Mouse (Mus musculus): ENCODE data around the gene Olfml2a. TPM values are rescaled to one million over a fixed set of nuclear protein-coding genes. Genes with fewer than 3 reads are reported as not detected.

Olfml2a gene
- polyA plus RNA-seq, 1 experiment from 2014 or later, result 1.5 TPM

- 86% methylated on average over 7 of the region's 7 CpGs for WGBS
- ATAC-seq, result no peak
- Histone ChIP-seq H3K4me2 (replicated peaks; ENCODE audit: low read depth) (no peak overlapping the region), H3K27me3 (replicated peaks; ENCODE audit: control insufficient read depth, insufficient read depth, low read length) (no peaks in the 10 kb centered on the region), H3K9ac (ENCODE audit: low read depth, low read length) (no peak overlapping the region), H3K27ac (ENCODE audit: low read depth, low read length) (no peak overlapping the region), H3K9me3 (ENCODE audit: control insufficient read depth) (no peaks in the 10 kb centered on the region), H3K4me3 (ENCODE audit: low read depth, low read length) (no peak overlapping the region), H3K4me1 (replicated peaks; ENCODE audit: control insufficient read depth, insufficient read depth, low read length) (0 out of 2 replicates have a peak, but pooled peaks cover 8% of the 10 kb centered on the region), H3K36me3 (ENCODE audit: control insufficient read depth, insufficient read depth) (peaks cover 58% of the 10 kb centered on the region)
- TF ChIP-seq CTCF (IDR thresholded peaks at IDR 0.05; ENCODE audit: low read depth), result no peak
Measured at GRCm38 (mm10) chr2:39012768-39013279, 81.0 kb downstream of the Olfml2a start.

Other genes starting within 250 kb of the Olfml2a start
- 0.04 and 0.13 TPM in 2 replicates for gene Nr5a1, start 217.4 kb upstream of the Olfml2a start, polyA plus RNA-seq (2015; fragmentation: Nextera tagmentation; extraction: Ambion mirVana)
- gene Nr6a1, start 4.3 kb upstream of the Olfml2a start, polyA plus RNA-seq (2015; fragmentation: Nextera tagmentation; extraction: Ambion mirVana), result 1.6 and 1.7 TPM in 2 replicates
- gene Wdr38, start 65.5 kb downstream of the Olfml2a start, polyA plus RNA-seq (2015; fragmentation: Nextera tagmentation; extraction: Ambion mirVana), result 0.47 and 0.78 TPM in 2 replicates
- 68.3 and 73.3 TPM in 2 replicates for gene Arpc5l, start 73.4 kb downstream of the Olfml2a start, polyA plus RNA-seq (2015; fragmentation: Nextera tagmentation; extraction: Ambion mirVana)
- 585 and 607 TPM in 2 replicates for gene Rpl35, start 73.6 kb downstream of the Olfml2a start, polyA plus RNA-seq (2015; fragmentation: Nextera tagmentation; extraction: Ambion mirVana)
- gene Golga1, start 133.6 kb downstream of the Olfml2a start, polyA plus RNA-seq (2015; fragmentation: Nextera tagmentation; extraction: Ambion mirVana), result 26.7 and 31.5 TPM in 2 replicates